Mouse (Mus musculus) heart, adult 8-10 months (tissue): ENCODE results near the gene Tas2r114. TPM values are rescaled to one million over a fixed set of nuclear protein-coding genes. Genes with fewer than 3 reads are reported as not detected.

ENCODE experiments used
- DNase-seq: peaks from one replicate; pipeline ENCODE4 v3.0.0; 2022; ENCODE audit warnings: low spot score
- total RNA-seq, 4 experiments: library from RNA; stranded (reverse); gene quantifications; 2 replicates each; pipeline ENCODE4 v1.2.4; 2022

Tas2r114 gene
- not detected for total RNA-seq

GRCm38 (mm10) chr6:131689963-131690362 lies at the start of gene Tas2r114:
Gene Tas2r114 (minus strand): TSS chr6:131690063.
- no peak for DNase-seq

- no peak for DNase-seq
Measured at GRCm38 (mm10) chr6:131712803-131713202, 22.9 kb upstream of the Tas2r114 start.

DNA sequence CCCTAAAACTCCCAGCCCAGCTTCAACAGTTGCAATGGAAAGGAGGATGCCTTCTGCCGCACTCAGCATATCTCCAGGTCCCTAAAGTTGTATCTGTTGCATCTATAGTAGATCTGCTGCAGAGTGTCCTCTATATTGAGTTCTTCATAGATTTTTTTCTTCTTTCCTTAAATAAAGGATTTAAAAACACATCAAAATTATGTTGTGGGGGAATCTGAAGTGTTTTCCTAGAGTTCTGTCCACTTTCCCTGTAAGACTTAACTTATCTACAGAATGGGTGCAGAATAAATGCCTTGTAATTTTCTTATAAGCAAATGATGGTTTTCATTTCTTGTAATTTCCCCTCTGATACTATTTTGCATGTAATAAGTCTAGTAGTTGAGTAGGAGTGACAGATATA lies 2.5 kb downstream of the Tas2r114 start, which contains the start of gene Tas2r105:
Gene Tas2r105, minus strand, starts transcription at position 101 of the 400 bp plus-strand sequence.
- no peak for DNase-seq

- DNase-seq, result no peak
Measured at GRCm38 (mm10) chr6:131685644-131686043, 4.2 kb downstream of the Tas2r114 start, which contains the start of gene Tas2r104. Gene Tas2r104 (minus strand): TSS chr6:131685744.

GRCm38 (mm10) chr6:131678786-131679185 lies 11.1 kb downstream of the Tas2r114 start, which contains the start of gene Tas2r106:
Gene Tas2r106 (minus strand): TSS chr6:131678886.
- no peak for DNase-seq

DNA sequence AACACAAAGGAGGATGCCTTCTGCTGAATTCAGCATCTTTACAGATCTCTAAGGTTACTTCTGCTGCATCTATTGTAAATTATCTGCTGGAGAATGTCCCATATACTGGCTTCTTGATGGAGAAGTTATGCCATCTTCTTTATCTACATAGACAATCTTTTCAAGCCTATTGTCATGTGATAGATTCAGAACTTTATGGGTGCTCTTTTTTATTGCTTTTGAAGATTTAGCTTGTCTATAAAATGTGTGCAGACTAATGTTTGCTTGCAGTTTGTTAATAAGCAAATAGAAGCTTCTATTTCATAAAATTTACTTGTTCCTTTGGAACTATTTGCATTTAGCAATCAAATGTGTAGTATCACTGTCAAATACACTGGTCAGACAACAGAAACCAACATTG lies 29.8 kb downstream of the Tas2r114 start, which contains the start of gene Tas2r107:
Gene Tas2r107, minus strand, starts transcription at position 101 of the 400 bp plus-strand sequence.
- DNase-seq, result no peak

Other genes starting within 250 kb of the Tas2r114 start
- gene 5430401F13Rik, start 203.7 kb downstream of the Tas2r114 start, total RNA-seq, result not detected
- gene Gm6619, start 203.7 kb downstream of the Tas2r114 start, total RNA-seq, result not detected
- gene Tas2r130, start 59.2 kb downstream of the Tas2r114 start, total RNA-seq, result not detected
- gene Tas2r107, start 29.9 kb downstream of the Tas2r114 start, total RNA-seq, result not detected
- not detected for gene Tas2r106, start 11.2 kb downstream of the Tas2r114 start, total RNA-seq
- gene Tas2r104, start 4.3 kb downstream of the Tas2r114 start, total RNA-seq, result not detected
- not detected for gene Tas2r105, start 2.6 kb downstream of the Tas2r114 start, total RNA-seq